Mouse (Mus musculus) cerebellum, adult 18-20 months (tissue): ENCODE data around the gene Dop1b.
A peak's percentile ranks its signal among the peaks of the same experiment; 100 is the strongest.

ENCODE experiments used
- DNase-seq, 2 experiments: peaks; one replicate each; pipeline ENCODE4 v3.0.0; 2021

Gene Dop1b

GRCm38 (mm10) chr16:93714426-93714825, 2.7 kb downstream of the Dop1b start:
- DNase-seq, result peak in 1 of 2 experiments; percentile 11

GRCm38 (mm10) chr16:93715826-93716225, 4.1 kb downstream of the Dop1b start:
- peak in 1 of 2 experiments; percentile 13 for DNase-seq

GRCm38 (mm10) chr16:93717299-93717703, 5.6 kb downstream of the Dop1b start:
- DNase-seq, result peak; percentile 97 to 98

GRCm38 (mm10) chr16:93721771-93722170, 10.1 kb downstream of the Dop1b start:
- DNase-seq, result no peak

GRCm38 (mm10) chr16:93722476-93722875, 10.8 kb downstream of the Dop1b start:
- DNase-seq, result peak; percentile 49 to 58

GRCm38 (mm10) chr16:93725417-93726144, 13.9 kb downstream of the Dop1b start:
- DNase-seq, result no peak

GRCm38 (mm10) chr16:93726186-93726585, 14.5 kb downstream of the Dop1b start:
- DNase-seq, result no peak

GRCm38 (mm10) chr16:93728676-93729075, 17.0 kb downstream of the Dop1b start:
- no peak for DNase-seq

GRCm38 (mm10) chr16:93729801-93730721, 18.4 kb downstream of the Dop1b start:
- DNase-seq, result peak; percentile 60 to 66

GRCm38 (mm10) chr16:93731310-93731709, 19.6 kb downstream of the Dop1b start:
- DNase-seq, result no peak

GRCm38 (mm10) chr16:93732875-93733569, 21.3 kb downstream of the Dop1b start:
- peak; percentile 49 for DNase-seq

- DNase-seq, result no peak
These were observed 27.5 kb downstream of the Dop1b start for GRCm38 (mm10) chr16:93739251-93739650.

GRCm38 (mm10) chr16:93742903-93743302, 31.2 kb downstream of the Dop1b start:
- no peak for DNase-seq

GRCm38 (mm10) chr16:93744049-93744490, 32.4 kb downstream of the Dop1b start:
- no peak for DNase-seq

GRCm38 (mm10) chr16:93744804-93745340, 33.2 kb downstream of the Dop1b start:
- DNase-seq, result no peak

- no peak for DNase-seq
These were observed 34.7 kb downstream of the Dop1b start for GRCm38 (mm10) chr16:93746397-93746796.

GRCm38 (mm10) chr16:93746957-93747356, 35.3 kb downstream of the Dop1b start:
- no peak for DNase-seq

GRCm38 (mm10) chr16:93747421-93747820, 35.7 kb downstream of the Dop1b start:
- no peak for DNase-seq

GRCm38 (mm10) chr16:93749147-93749910, 37.6 kb downstream of the Dop1b start:
- peak in 1 of 2 experiments; percentile 56 for DNase-seq

- no peak for DNase-seq
These were observed 38.8 kb downstream of the Dop1b start for GRCm38 (mm10) chr16:93750464-93750863.

- no peak for DNase-seq
These were observed 40.1 kb downstream of the Dop1b start for GRCm38 (mm10) chr16:93751816-93752215.

GRCm38 (mm10) chr16:93756622-93757021, 44.9 kb downstream of the Dop1b start:
- DNase-seq, result no peak
